Mouse (Mus musculus) small intestine, adult 2 months (tissue): ENCODE measurements around the gene Gm7697.
"Not testable (repeated sequence)": the region's sequence is repeated elsewhere in the genome, so short reads cannot be mapped to it uniquely, and the experiment has no call there.

ENCODE experiments used
- CTCF ChIP-seq: fragments of 200-500 bp; IDR thresholded peaks from 2 replicates; pipeline ENCODE4 v1.5.1; 2012; ENCODE audit warnings: low read depth, mild to moderate bottlenecking, control low read depth, inconsistent platforms, low read length, moderate library complexity, mixed read lengths; ENCODE audit not compliant: insufficient replicate concordance, insufficient read length; ENCODE audit errors: extremely low read depth
- POLR2A ChIP-seq: fragments of 200-500 bp; IDR thresholded peaks from 2 replicates; pipeline ENCODE4 v1.6.1; 2012; ENCODE audit warnings: low read depth, mild to moderate bottlenecking, control low read depth, inconsistent platforms, low read length, moderate library complexity

DNA sequence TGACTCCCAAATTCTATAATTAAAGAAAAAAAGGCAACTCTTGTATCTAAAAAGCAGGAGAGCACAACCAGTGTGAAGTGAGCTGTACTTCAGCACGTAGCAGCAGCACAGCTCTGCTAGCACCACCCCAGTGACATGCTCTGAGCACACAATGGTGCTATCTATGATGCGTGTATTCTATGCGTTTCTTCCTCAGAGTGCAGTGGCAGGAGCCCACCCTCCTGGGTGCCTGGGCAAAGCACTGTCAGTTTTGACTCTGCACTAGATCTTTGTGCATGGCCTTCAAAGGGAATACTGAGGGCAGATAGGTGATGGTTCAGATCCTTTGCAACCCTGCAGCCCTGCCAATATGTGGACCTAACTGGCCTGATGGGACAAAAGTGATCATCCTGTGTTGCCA, at the start of gene Gm7697:
- not testable (repeated sequence) for TF ChIP-seq CTCF, POLR2A
